Mouse (Mus musculus) left cerebral cortex, adult 2 months (tissue): ENCODE results near the gene Klf15. TPM values are rescaled to one million over a fixed set of nuclear protein-coding genes. Genes with fewer than 3 reads are reported as not detected.

Experiments
- DNase-seq, 2 experiments: peaks; one replicate each; pipeline ENCODE4 v3.0.0; 2021 to 2022; ENCODE audit warnings: low spot score in 2 of 2, mixed read lengths in 1 of 2; ENCODE audit errors: extremely low spot score in 1 of 2
- H3K27ac ChIP-seq: fragments of 200-600 bp; 2 replicates; pipeline ENCODE4 v1.8.1; 2022
- H3K4me3 ChIP-seq: fragments of 200-600 bp; 2 replicates; pipeline ENCODE4 v1.8.1; 2022
- CTCF ChIP-seq: fragments of 200-600 bp; IDR thresholded peaks from 2 replicates; pipeline ENCODE4 v1.8.1; 2022; ENCODE audit warnings: antibody characterized with exemption, mild to moderate bottlenecking, moderate library complexity
- intact Hi-C: fragments of 180-260 bp; cut with DNase I; formaldehyde crosslinking; loops from one replicate; pipeline ENCODE4 v1.15.1; 2025
- total RNA-seq, 2 experiments: library from RNA; stranded (reverse); gene quantifications; 2 replicates each; pipeline ENCODE4 v1.2.3; 2021

The Klf15 gene
- total RNA-seq, 2 experiments from 2014 or later = 29.0 to 34.4 TPM

DNA sequence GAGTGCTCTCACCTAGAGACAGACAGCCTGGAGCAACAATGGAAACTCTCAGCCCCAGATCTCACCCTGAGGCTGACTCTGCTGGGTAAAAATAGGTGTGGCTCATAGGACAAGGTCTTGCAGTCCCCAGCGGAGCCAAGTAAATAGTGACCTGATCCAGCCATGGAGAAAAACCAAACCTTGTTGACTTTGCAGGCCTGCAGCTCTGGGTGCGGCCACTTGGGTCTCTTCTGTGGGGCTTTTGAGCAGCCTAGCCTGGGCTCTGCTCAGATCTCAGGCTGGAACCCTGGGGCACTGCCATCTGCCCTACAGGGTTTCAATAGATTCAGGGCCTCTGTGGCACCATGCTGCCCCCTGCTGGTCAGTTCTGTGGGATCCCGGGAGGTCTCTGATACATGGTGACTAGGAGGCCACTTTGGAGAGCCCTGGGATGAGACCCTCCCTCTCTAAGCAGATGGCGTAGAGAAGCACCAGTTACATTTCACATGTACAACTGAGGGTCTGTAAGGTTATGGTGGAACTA, 52.6 kb downstream of the Klf15 start:
- intact Hi-C loops = loop anchor here (1.0 to 5.0 kb wide), 2 partner anchors 65 to 83 kb away; no protein-coding TSS in a partner anchor
- DNase-seq = peak; percentile 82 to 89
- no peak overlapping the region for H3K4me3 ChIP-seq
- peak; percentile 98 for TF ChIP-seq CTCF
- H3K27ac ChIP-seq = no peak overlapping the region

DNA sequence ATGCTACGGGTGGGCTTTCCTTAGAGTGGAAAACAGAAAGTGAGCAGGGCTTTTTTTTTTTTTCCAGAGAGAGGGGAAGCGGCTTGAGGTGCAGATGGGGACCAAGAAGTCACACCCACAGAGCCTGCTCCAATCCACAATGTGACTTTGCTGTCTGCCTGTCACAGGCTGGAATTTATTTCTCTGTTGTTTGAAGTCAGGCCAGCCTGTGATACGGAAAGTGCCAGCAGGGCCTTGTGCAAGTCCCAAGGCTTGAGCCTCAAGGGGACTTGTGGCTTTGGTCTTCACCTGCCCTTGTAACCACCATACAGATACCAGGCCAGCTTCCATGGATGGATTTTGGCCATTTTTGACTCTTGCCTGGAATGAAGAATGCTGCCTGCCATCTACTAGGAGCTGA, 56.5 kb downstream of the Klf15 start:
- DNase-seq = no peak
- no peak for TF ChIP-seq CTCF
- intact Hi-C loops = no loop called here
- Histone ChIP-seq H3K4me3 (no peak overlapping the region), H3K27ac (no peak overlapping the region)

DNA sequence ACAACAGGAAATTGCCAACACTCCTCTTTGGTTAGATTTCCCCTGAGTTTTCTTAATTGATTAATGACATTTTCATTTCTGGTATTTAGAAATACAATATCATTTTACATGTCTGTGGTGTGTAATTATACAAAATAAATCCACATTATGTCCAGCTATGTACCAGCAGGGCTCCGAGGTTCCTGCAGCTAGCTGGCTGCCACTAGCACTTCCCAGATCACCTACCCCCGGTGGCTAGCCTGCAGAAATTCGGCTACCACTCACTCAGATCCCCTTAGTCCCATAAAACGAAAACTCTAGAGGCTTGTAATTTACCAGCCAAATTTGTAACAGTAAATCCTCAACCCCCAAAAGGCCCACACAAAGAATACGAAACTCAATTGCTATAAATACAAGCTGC, 57.0 kb downstream of the Klf15 start:
- intact Hi-C loops = no loop called here
- Histone ChIP-seq H3K4me3 (no peak overlapping the region), H3K27ac (no peak overlapping the region)
- DNase-seq = no peak
- no peak for TF ChIP-seq CTCF

Other genes with a start within 250 kb of the Klf15 start
- gene Vmn1r53, start 238.1 kb upstream of the Klf15 start, total RNA-seq = not detected
- not detected for gene Vmn1r54, start 216.3 kb upstream of the Klf15 start, total RNA-seq
- not detected for gene BC048671, start 161.4 kb upstream of the Klf15 start, total RNA-seq
- not detected for gene Chst13, start 137.4 kb upstream of the Klf15 start, total RNA-seq
- not detected for gene Uroc1, start 129.3 kb upstream of the Klf15 start, total RNA-seq
- 10 to 100 TPM; 31.0 to 31.7 TPM for gene Zxdc, start 93.1 kb upstream of the Klf15 start, total RNA-seq
- 1 to 10 TPM; 4.5 to 6.5 TPM for gene Cfap100, start 33.8 kb upstream of the Klf15 start, total RNA-seq
- 10 to 100 TPM; 62.6 to 66.0 TPM for gene Aldh1l1, start 23.9 kb downstream of the Klf15 start, total RNA-seq
- 1 to 10 TPM; 3.8 to 4.5 TPM for gene Slc41a3, start 142.1 kb downstream of the Klf15 start, total RNA-seq